Mouse (Mus musculus) hematopoietic stem cell, adult 5-6 weeks (primary cell): ENCODE data around the gene Nupl1. TPM values are rescaled to one million over a fixed set of nuclear protein-coding genes. Genes with fewer than 3 reads are reported as not detected.

Experiments
- total RNA-seq: library from RNA; stranded (forward); fragments of 172-1452, 232-1000 nt; gene quantifications from 2 replicates; pipeline ENCODE4 v1.2.3, GENCODE M21; 2017

Nupl1 gene
- total RNA-seq, 1 experiment from 2014 or later, result not detected

Other genes starting within 250 kb of the Nupl1 start
- gene Atp8a2, start 54.3 kb downstream of the Nupl1 start, total RNA-seq, result 0.84 and 3.4 TPM in 2 replicates
- gene Gm49336, start 76 bp upstream of the Nupl1 start, total RNA-seq, result 79.8 and 98.7 TPM in 2 replicates
- gene Mtmr6, start 13.8 kb upstream of the Nupl1 start, total RNA-seq, result 60.0 and 67.3 TPM in 2 replicates
- 0.20 and 0.50 TPM in 2 replicates for gene Amer2, start 121.8 kb upstream of the Nupl1 start, total RNA-seq